Mouse (Mus musculus) stomach, postnatal 0 days (tissue): ENCODE data around the gene Samd14.

Experiments used
- CTCF ChIP-seq: IDR thresholded peaks from 2 replicates; pipeline ENCODE4 v1.5.1; 2016; ENCODE audit warnings: antibody characterized with exemption, low read depth, mild to moderate bottlenecking, moderate library complexity
- EP300 ChIP-seq: optimal IDR thresholded peaks from 2 replicates; pipeline ENCODE3; 2016; ENCODE audit warnings: antibody characterized with exemption

DNA sequence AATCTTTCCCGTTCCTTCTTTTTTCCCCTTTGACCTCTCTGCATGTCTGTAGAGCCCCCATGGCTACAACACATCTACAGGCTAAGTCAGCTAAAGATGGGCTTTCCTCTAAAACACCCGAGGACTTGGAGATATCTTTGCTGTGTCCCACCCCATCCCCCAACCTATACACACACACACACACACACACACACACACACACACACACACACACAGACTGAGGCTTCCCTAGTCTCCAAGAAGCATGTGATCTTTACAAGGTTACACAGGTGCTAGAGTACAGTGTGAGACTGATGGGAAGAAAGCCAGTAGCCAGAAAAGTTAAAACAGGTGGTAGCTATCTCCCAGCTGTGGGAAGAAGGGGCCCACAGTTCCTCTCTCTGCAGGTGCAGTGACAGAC, 23.2 kb upstream of the Samd14 start:
- TF ChIP-seq CTCF: no peak
- no peak for TF ChIP-seq EP300
